Mouse (Mus musculus) adrenal gland, postnatal 10 days (tissue): ENCODE results near the gene Serpine2. TPM values are rescaled to one million over a fixed set of nuclear protein-coding genes. Genes with fewer than 3 reads are reported as not detected.

Experiments
- DNase-seq: peaks from one replicate; pipeline ENCODE4 v3.0.0; 2021; ENCODE audit warnings: mixed read lengths
- total RNA-seq, 2 experiments: library from RNA; stranded (reverse); gene quantifications; 2 replicates each; pipeline ENCODE4 v1.2.3; 2021

Serpine2 gene
- total RNA-seq, 2 experiments from 2014 or later, result 15.9 to 25.7 TPM

GRCm38 (mm10) chr1:79757161-79757560, 103.8 kb downstream of the Serpine2 start:
- DNase-seq, result peak; percentile 34

- peak; percentile 39 for DNase-seq
These were observed 104.6 kb downstream of the Serpine2 start for GRCm38 (mm10) chr1:79756417-79756816.

- DNase-seq, result peak; percentile 30
These were observed 105.6 kb downstream of the Serpine2 start for GRCm38 (mm10) chr1:79755376-79755775.

GRCm38 (mm10) chr1:79754936-79755335, 106.0 kb downstream of the Serpine2 start:
- no peak for DNase-seq

GRCm38 (mm10) chr1:79753456-79753855, 107.5 kb downstream of the Serpine2 start:
- DNase-seq, result no peak

GRCm38 (mm10) chr1:79752714-79753340, 108.2 kb downstream of the Serpine2 start:
- no peak for DNase-seq

- DNase-seq, result no peak
These were observed 108.8 kb downstream of the Serpine2 start for GRCm38 (mm10) chr1:79752015-79752695.

- no peak for DNase-seq
These were observed 109.8 kb downstream of the Serpine2 start for GRCm38 (mm10) chr1:79751186-79751585.

- DNase-seq, result peak; percentile 61
These were observed 114.9 kb downstream of the Serpine2 start for GRCm38 (mm10) chr1:79746056-79746455.

Other genes with a start within 250 kb of the Serpine2 start
- gene Ap1s3, start 189.2 kb downstream of the Serpine2 start, total RNA-seq, result 1 to 10 TPM; 1.8 to 2.9 TPM
- 10 to 100 TPM; 54.3 to 59.4 TPM for gene Mrpl44, start 85.2 kb downstream of the Serpine2 start, total RNA-seq
- 10 to 100 TPM; 35.4 to 40.8 TPM for gene Wdfy1, start 85.0 kb downstream of the Serpine2 start, total RNA-seq